Mouse (Mus musculus) myocyte (in vitro differentiated cells): ENCODE data around the gene Wdr46.

ENCODE experiments used
- CEBPB ChIP-seq: IDR thresholded peaks from 2 replicates; pipeline ENCODE4 v1.6.1; 2011; ENCODE audit warnings: mild to moderate bottlenecking, moderate library complexity; ENCODE audit not compliant: poor library complexity, insufficient read depth, severe bottlenecking
- E2F4 ChIP-seq: IDR thresholded peaks from one replicate; pipeline ENCODE4 v1.6.1; 2011; ENCODE audit warnings: mild to moderate bottlenecking, control low read depth, moderate library complexity; ENCODE audit not compliant: insufficient read depth
- MAX ChIP-seq: IDR thresholded peaks from one replicate; pipeline ENCODE4 v1.6.1; 2011; ENCODE audit warnings: low read depth, mild to moderate bottlenecking, control low read depth
- MYOD1 ChIP-seq, 3 experiments: IDR thresholded peaks; one replicate each; pipeline ENCODE4 v1.6.1; 2011; ENCODE audit warnings: control low read depth in 2 of 3, low read depth in 2 of 3, mild to moderate bottlenecking in 2 of 3, moderate library complexity in 1 of 3; ENCODE audit not compliant: insufficient read length in 2 of 3, control insufficient read depth in 1 of 3
- MYOG ChIP-seq, 3 experiments: IDR thresholded peaks; one replicate each; pipeline ENCODE4 v1.6.1; 2011; ENCODE audit warnings: control low read depth in 2 of 3, low read depth in 2 of 3, mild to moderate bottlenecking in 2 of 3; ENCODE audit not compliant: insufficient read length in 2 of 3, control insufficient read depth in 1 of 3, insufficient read depth in 1 of 3
- POLR2A ChIP-seq: IDR thresholded peaks from one replicate; pipeline ENCODE4 v1.6.1; 2011; ENCODE audit warnings: low read depth, mild to moderate bottlenecking, control low read depth, moderate library complexity; ENCODE audit not compliant: insufficient read length
- POLR2AphosphoS2 ChIP-seq: IDR thresholded peaks from one replicate; pipeline ENCODE4 v1.6.1; 2011; ENCODE audit warnings: low read depth, control low read depth; ENCODE audit not compliant: insufficient read length
- REST ChIP-seq: IDR thresholded peaks from one replicate; pipeline ENCODE4 v1.6.1; 2011; ENCODE audit warnings: mild to moderate bottlenecking, control low read depth, moderate library complexity; ENCODE audit not compliant: insufficient read depth, insufficient read length
- SRF ChIP-seq: IDR thresholded peaks from one replicate; pipeline ENCODE4 v1.6.1; 2011; ENCODE audit warnings: low read depth; ENCODE audit not compliant: control insufficient read depth, insufficient read length
- TCF12 ChIP-seq: IDR thresholded peaks from one replicate; pipeline ENCODE4 v1.6.1; 2011; ENCODE audit warnings: mild to moderate bottlenecking, control low read depth; ENCODE audit not compliant: poor library complexity, insufficient read depth, severe bottlenecking
- TCF3 ChIP-seq: IDR thresholded peaks from one replicate; pipeline ENCODE4 v1.6.1; 2011; ENCODE audit warnings: low read depth, control low read depth; ENCODE audit not compliant: insufficient read length
- USF1 ChIP-seq: IDR thresholded peaks from one replicate; pipeline ENCODE4 v1.6.1; 2011; ENCODE audit warnings: low read depth, mild to moderate bottlenecking, control low read depth, moderate library complexity

GRCm38 (mm10) chr17:33902079-33902478 lies 38.4 kb upstream of the Wdr46 start:
- no peak for TF ChIP-seq MYOG (IDR thresholded peaks at IDR 0.05; ENCODE audit: control insufficient read depth in 1 of 3, insufficient read depth in 1 of 3, insufficient read length in 2 of 3, low read depth in 2 of 3)
- no peak for TF ChIP-seq MYOD1 (IDR thresholded peaks at IDR 0.05; ENCODE audit: control insufficient read depth in 1 of 3, insufficient read length in 2 of 3, low read depth in 2 of 3)
- no peak for TF ChIP-seq CEBPB
- TF ChIP-seq POLR2AphosphoS2, result no peak
- TF ChIP-seq POLR2A, result no peak
- TF ChIP-seq MAX, result no peak
- no peak for TF ChIP-seq TCF12
- no peak for TF ChIP-seq E2F4
- no peak for TF ChIP-seq SRF
- TF ChIP-seq USF1, result no peak
- no peak for TF ChIP-seq REST
- no peak for TF ChIP-seq TCF3
